Comparison of ENCODE assay signal across 1 mouse cellular context in genomic region chr9:22136765-22137547, GRCm38 (mm10).
TF ChIP-seq lines count a peak whose summit lies in the region.

No protein-coding gene starts in this region.

TF ChIP-seq in MEL, 35 proteins besides CTCF, POLR2A, EP300 and RAD21:
- TF ChIP-seq RCOR1 (IDR thresholded peaks at IDR 0.05; ENCODE audit: low read depth, low read length), result no peak
- no peak for TF ChIP-seq ZNF384 (IDR thresholded peaks at IDR 0.05; ENCODE audit: low read depth, low read length)
- TF ChIP-seq SIN3A (IDR thresholded peaks at IDR 0.05; ENCODE audit: low read length), result no peak
- TF ChIP-seq CHD2 (IDR thresholded peaks at IDR 0.05; ENCODE audit: low read length), result no peak
TF ChIP-seq in MEL: peak in this region for 0.
